Comparison of ENCODE assay signal across 9 mouse cellular contexts in genomic region chr1:164896211-164897145, GRCm38 (mm10). TPM values are rescaled to one million over a fixed set of nuclear protein-coding genes. Genes with fewer than 3 reads are reported as not detected.
DNase-seq lines count a peak whose midpoint lies in the region; ATAC-seq and TF ChIP-seq lines count a peak whose summit lies in the region.
"Had no signal": no experiment of that assay in that cellular context is flagged by ENCODE, and none has a peak within 500 bp of the region (broad histone marks: within the 10 kb centered on the region; RNA-seq: fewer than 3 reads in every experiment).

No protein-coding gene starts in this region.

- no peak for TF ChIP-seq CTCF in MEL (IDR thresholded peaks at IDR 0.05 in 2 of 3, conservative IDR thresholded peaks at IDR 0.05 in 1 of 3; ENCODE audit: control insufficient read depth in 1 of 3, insufficient read depth in 1 of 3, low read depth in 2 of 3, low read length in 3 of 3, poor library complexity in 1 of 3, severe bottlenecking in 1 of 3)

- H3K79me2 ChIP-seq in MEL (ENCODE audit: control insufficient read depth, insufficient read depth, low read length, poor library complexity) = no peaks in the 10 kb centered on the region

- H3K4me2 ChIP-seq in midbrain, embryonic 16.5 days (ENCODE audit: low read length) = no peak overlapping the region

- H3K9ac ChIP-seq in MEL (ENCODE audit: control insufficient read depth, low read depth, low read length, poor library complexity, severe bottlenecking) = no peak overlapping the region
- no peak overlapping the region for H3K9ac ChIP-seq in midbrain, embryonic 16.5 days (ENCODE audit: low read depth, low read length)

- peak; percentile 1 for DNase-seq in MEL (ENCODE audit: low read depth, low spot score)
- DNase-seq in cerebellum, adult 11 months = peak; percentile 34
- DNase-seq in heart, adult 9 months (ENCODE audit: low spot score in 2 of 2) = peak; percentile 64 to 66
- DNase-seq in kidney, adult 8-10 months = peak; percentile 81 to 83
- DNase-seq in spleen, postnatal 10 days (ENCODE audit: low spot score in 2 of 2) = no peak
- no peak for DNase-seq in thymus, postnatal 0 days (ENCODE audit: low spot score)
- DNase-seq in right cerebral cortex, postnatal 36 days (ENCODE audit: low spot score in 2 of 2) = no peak

- H3K4me3 ChIP-seq in MEL (ENCODE audit: control insufficient read depth in 1 of 2, insufficient read depth in 1 of 2, low read depth in 2 of 2, low read length in 2 of 2) = no peak overlapping the region
- H3K4me3 ChIP-seq in midbrain, embryonic 16.5 days (ENCODE audit: low read depth, low read length) = no peak overlapping the region

- H3K9me3 ChIP-seq in MEL (replicated peaks; ENCODE audit: insufficient read depth, low read length) = no peaks in the 10 kb centered on the region
- H3K9me3 ChIP-seq in midbrain, embryonic 16.5 days (replicated peaks; ENCODE audit: control insufficient read depth, low read length, poor library complexity, severe bottlenecking) = no peaks in the 10 kb centered on the region

- H3K4me1 ChIP-seq in MEL (ENCODE audit: control insufficient read depth in 1 of 2, insufficient read depth in 2 of 2, low read length in 2 of 2) = 0 out of 4 replicates have a peak, but pooled peaks cover 0 to 2% of the 10 kb centered on the region in 2 experiments
- peaks cover 11% of the 10 kb centered on the region for H3K4me1 ChIP-seq in midbrain, embryonic 16.5 days (ENCODE audit: control insufficient read depth, insufficient read depth, low read length)

- no peak for TF ChIP-seq RAD21 in MEL (IDR thresholded peaks at IDR 0.05; ENCODE audit: low read depth, low read length)

- no peak for ATAC-seq in midbrain, embryonic 16.5 days

- H3K27ac ChIP-seq in MEL (ENCODE audit: control insufficient read depth, low read depth, low read length) = no peak overlapping the region
- H3K27ac ChIP-seq in midbrain, embryonic 16.5 days (ENCODE audit: low read length) = peak overlapping the region; percentile 2; the same call in 1 of the 2 replicates

- H3K36me3 ChIP-seq in MEL (ENCODE audit: control insufficient read depth in 1 of 2, insufficient read depth in 2 of 2, low read length in 2 of 2) = peaks cover 0 to 3% of the 10 kb centered on the region in 2 experiments; a peak in 2 of 4 replicates
- no peaks in the 10 kb centered on the region for H3K36me3 ChIP-seq in midbrain, embryonic 16.5 days (ENCODE audit: control insufficient read depth, insufficient read depth, low read length)

- no peak for TF ChIP-seq EP300 in MEL (IDR thresholded peaks at IDR 0.05; ENCODE audit: low read depth in 1 of 2, low read length in 2 of 2)

- H3K27me3 ChIP-seq in MEL (ENCODE audit: control insufficient read depth in 1 of 2, insufficient read depth in 2 of 2, low read length in 2 of 2) = no peaks in the 10 kb centered on the region
- no peaks in the 10 kb centered on the region for H3K27me3 ChIP-seq in midbrain, embryonic 16.5 days (ENCODE audit: control insufficient read depth, insufficient read depth, low read depth, low read length)

- 51% methylated on average over 16 of the region's 16 CpGs for WGBS in midbrain, embryonic 16.5 days

- no peak for TF ChIP-seq POLR2A in MEL (IDR thresholded peaks at IDR 0.05; ENCODE audit: control insufficient read depth in 1 of 2, insufficient read depth in 1 of 2, low read depth in 1 of 2, low read length in 2 of 2, poor library complexity in 1 of 2)

TF ChIP-seq in MEL, 35 proteins besides CTCF, POLR2A, EP300 and RAD21:
- TF ChIP-seq ZKSCAN1 (IDR thresholded peaks at IDR 0.05; ENCODE audit: low read depth, low read length) = no peak
- TF ChIP-seq POLR2AphosphoS5 (IDR thresholded peaks at IDR 0.05; ENCODE audit: borderline replicate concordance, low read depth, low read length) = no peak
- TF ChIP-seq TAL1 (IDR thresholded peaks at IDR 0.05; ENCODE audit: low read length) = no peak

RNA-seq across cellular contexts. Expression of gene Xcl1, which starts 38.8 kb away (rescaled TPM):
- not detected in 2 replicates for total RNA-seq in MEL (2012; rRNA removed)
- polyA plus RNA-seq in MEL (2012; ENCODE audit: insufficient read depth in 1 of 2, insufficient read length in 2 of 2, low read depth in 1 of 2, low replicate concordance in 2 of 2, missing spikeins in 1 of 2) = not detected
- not detected in 2 replicates for polyA plus RNA-seq in midbrain, embryonic 16.5 days (2015; fragmentation: Nextera tagmentation; extraction: Ambion mirVana)
- polyA plus RNA-seq in thymus, postnatal 0 days (2015; fragmentation: Nextera tagmentation; extraction: Ambion mirVana) = 26.4 and 28.4 TPM in 2 replicates
- polyA plus RNA-seq: limb, embryonic 11.5 days had no signal

Comparison
In these comparisons a context has a peak if more than half of its experiments do, and no peak if none do; other contexts are left out.
1. DNase-seq: peak in MEL (single experiment), cerebellum, adult 11 months (single experiment), heart, adult 9 months (2 of 2) and kidney, adult 8-10 months (2 of 2); none in spleen, postnatal 10 days (0 of 2), thymus, postnatal 0 days (single experiment) and right cerebral cortex, postnatal 36 days (0 of 2).
2. RNA of gene Xcl1, which starts 38.8 kb away (polyA plus RNA-seq): 26.4 to 28.4 TPM in thymus, postnatal 0 days; not detected in MEL and not detected in midbrain, embryonic 16.5 days; every median in the first group is over 10 times any median in the second.